Mouse (Mus musculus): ENCODE measurements around the gene Mbd4. TPM values are rescaled to one million over a fixed set of nuclear protein-coding genes. Genes with fewer than 3 reads are reported as not detected.
"Not testable (repeated sequence)": the region's sequence is repeated elsewhere in the genome, so short reads cannot be mapped to it uniquely, and the experiment has no call there.

Gene Mbd4
- polyA plus RNA-seq, 1 experiment from 2014 or later = 8.9 TPM

DNA sequence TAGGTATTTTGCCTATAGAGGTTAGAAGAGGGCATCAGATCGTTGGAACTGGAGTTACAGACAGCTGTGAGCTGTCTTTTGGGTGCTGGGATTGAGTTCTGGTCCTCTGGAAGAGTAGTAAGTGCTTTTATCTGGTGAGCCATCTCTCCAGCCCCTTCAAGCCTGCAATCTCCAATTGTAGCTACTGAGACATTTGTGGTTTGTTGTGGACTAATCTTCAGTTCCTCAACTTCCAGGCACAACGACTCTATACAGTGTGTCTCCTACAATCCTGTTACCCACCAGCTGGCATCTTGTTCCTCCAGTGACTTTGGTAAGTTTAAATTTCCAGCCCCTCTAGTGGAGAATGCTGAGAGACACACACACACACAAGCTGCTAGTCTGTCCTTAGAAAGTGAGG is 24.1 kb upstream of the Mbd4 start:
- Histone ChIP-seq H3K36me3 (ENCODE audit: control insufficient read depth, insufficient read depth, low read length) (peaks cover 14% of the 10 kb centered on the region; the same call in 1 of the 2 replicates), H3K9ac (ENCODE audit: low read depth, low read length) (no peak overlapping the region), H3K4me1 (ENCODE audit: control insufficient read depth, insufficient read depth, low read length) (no peaks in the 10 kb centered on the region), H3K4me2 (ENCODE audit: low read length) (no peak overlapping the region), H3K4me3 (ENCODE audit: low read depth, low read length) (no peak overlapping the region), H3K27me3 (ENCODE audit: control insufficient read depth, insufficient read depth, low read depth, low read length) (no peaks in the 10 kb centered on the region), H3K9me3 (replicated peaks; ENCODE audit: control insufficient read depth, low read length, poor library complexity, severe bottlenecking) (no peaks in the 10 kb centered on the region), H3K27ac (ENCODE audit: low read length) (no peak overlapping the region)
- no peak for ATAC-seq
- 93% methylated on average over 2 of the region's 2 CpGs for WGBS

GRCm38 (mm10) chr6:115871318-115871717 is 18.1 kb upstream of the Mbd4 start:
- H3K9ac ChIP-seq (ENCODE audit: low read depth, low read length); H3K27me3 ChIP-seq (ENCODE audit: control insufficient read depth, insufficient read depth, low read depth, low read length); H3K27ac ChIP-seq (ENCODE audit: low read length); H3K4me3 ChIP-seq (ENCODE audit: low read depth, low read length); ATAC-seq; H3K4me2 ChIP-seq (ENCODE audit: low read length); H3K9me3 ChIP-seq (replicated peaks; ENCODE audit: control insufficient read depth, low read length, poor library complexity, severe bottlenecking); H3K36me3 ChIP-seq (ENCODE audit: control insufficient read depth, insufficient read depth, low read length); H3K4me1 ChIP-seq (ENCODE audit: control insufficient read depth, insufficient read depth, low read length): not testable (repeated sequence)
- WGBS = no CpG with 5 or more reads among the region's 3 CpGs

GRCm38 (mm10) chr6:115867157-115867556 is 14.0 kb upstream of the Mbd4 start:
- not testable (repeated sequence) for H3K36me3 ChIP-seq (ENCODE audit: control insufficient read depth, insufficient read depth, low read length); H3K27me3 ChIP-seq (ENCODE audit: control insufficient read depth, insufficient read depth, low read depth, low read length); H3K9me3 ChIP-seq (replicated peaks; ENCODE audit: control insufficient read depth, low read length, poor library complexity, severe bottlenecking); H3K27ac ChIP-seq (ENCODE audit: low read length); ATAC-seq; H3K4me3 ChIP-seq (ENCODE audit: low read depth, low read length); H3K9ac ChIP-seq (ENCODE audit: low read depth, low read length); H3K4me1 ChIP-seq (ENCODE audit: control insufficient read depth, insufficient read depth, low read length); H3K4me2 ChIP-seq (ENCODE audit: low read length)
- no CpG with 5 or more reads among the region's 3 CpGs for WGBS

GRCm38 (mm10) chr6:115865246-115865645 is 12.1 kb upstream of the Mbd4 start:
- no peak overlapping the region for H3K27ac ChIP-seq (ENCODE audit: low read length)

GRCm38 (mm10) chr6:115863340-115863841 is 10.2 kb upstream of the Mbd4 start:
- no peak overlapping the region for H3K4me3 ChIP-seq (ENCODE audit: low read depth, low read length)
- no peak for ATAC-seq
- no peak overlapping the region for H3K27ac ChIP-seq (ENCODE audit: low read length)
- no peak overlapping the region for H3K4me2 ChIP-seq (ENCODE audit: low read length)
- H3K27me3 ChIP-seq (ENCODE audit: control insufficient read depth, insufficient read depth, low read depth, low read length) = no peaks in the 10 kb centered on the region
- no peaks in the 10 kb centered on the region for H3K9me3 ChIP-seq (replicated peaks; ENCODE audit: control insufficient read depth, low read length, poor library complexity, severe bottlenecking)
- H3K36me3 ChIP-seq (ENCODE audit: control insufficient read depth, insufficient read depth, low read length) = no peaks in the 10 kb centered on the region; the same call in 1 of the 2 replicates
- 74% methylated on average over 7 of the region's 7 CpGs for WGBS
- H3K9ac ChIP-seq (ENCODE audit: low read depth, low read length) = no peak overlapping the region
- no peaks in the 10 kb centered on the region for H3K4me1 ChIP-seq (ENCODE audit: control insufficient read depth, insufficient read depth, low read length)

More at GRCm38 (mm10) chr6:115865246-115865645, 12.1 kb upstream of the Mbd4 start:
- 95% methylated on average over 4 of the region's 4 CpGs for WGBS
- H3K9me3 ChIP-seq (replicated peaks; ENCODE audit: control insufficient read depth, low read length, poor library complexity, severe bottlenecking) = no peaks in the 10 kb centered on the region
- H3K9ac ChIP-seq (ENCODE audit: low read depth, low read length) = no peak overlapping the region
- no peaks in the 10 kb centered on the region for H3K27me3 ChIP-seq (ENCODE audit: control insufficient read depth, insufficient read depth, low read depth, low read length)
- H3K36me3 ChIP-seq (ENCODE audit: control insufficient read depth, insufficient read depth, low read length) = no peaks in the 10 kb centered on the region; the same call in 1 of the 2 replicates
- no peaks in the 10 kb centered on the region for H3K4me1 ChIP-seq (ENCODE audit: control insufficient read depth, insufficient read depth, low read length)
- ATAC-seq = no peak
- H3K4me3 ChIP-seq (ENCODE audit: low read depth, low read length) = no peak overlapping the region
- H3K4me2 ChIP-seq (ENCODE audit: low read length) = no peak overlapping the region

GRCm38 (mm10) chr6:115860027-115860556 is 6.9 kb upstream of the Mbd4 start:
- H3K4me1 ChIP-seq (ENCODE audit: control insufficient read depth, insufficient read depth, low read length) = peaks cover 2% of the 10 kb centered on the region
- no peaks in the 10 kb centered on the region for H3K27me3 ChIP-seq (ENCODE audit: control insufficient read depth, insufficient read depth, low read depth, low read length)
- no peaks in the 10 kb centered on the region; the same call in 1 of the 2 replicates for H3K36me3 ChIP-seq (ENCODE audit: control insufficient read depth, insufficient read depth, low read length)
- no peak overlapping the region for H3K9ac ChIP-seq (ENCODE audit: low read depth, low read length)
- ATAC-seq = no peak
- H3K27ac ChIP-seq (ENCODE audit: low read length) = no peak overlapping the region
- WGBS = 84% methylated on average over 7 of the region's 7 CpGs
- H3K4me3 ChIP-seq (ENCODE audit: low read depth, low read length) = no peak overlapping the region
- no peaks in the 10 kb centered on the region for H3K9me3 ChIP-seq (replicated peaks; ENCODE audit: control insufficient read depth, low read length, poor library complexity, severe bottlenecking)
- H3K4me2 ChIP-seq (ENCODE audit: low read length) = no peak overlapping the region

DNA sequence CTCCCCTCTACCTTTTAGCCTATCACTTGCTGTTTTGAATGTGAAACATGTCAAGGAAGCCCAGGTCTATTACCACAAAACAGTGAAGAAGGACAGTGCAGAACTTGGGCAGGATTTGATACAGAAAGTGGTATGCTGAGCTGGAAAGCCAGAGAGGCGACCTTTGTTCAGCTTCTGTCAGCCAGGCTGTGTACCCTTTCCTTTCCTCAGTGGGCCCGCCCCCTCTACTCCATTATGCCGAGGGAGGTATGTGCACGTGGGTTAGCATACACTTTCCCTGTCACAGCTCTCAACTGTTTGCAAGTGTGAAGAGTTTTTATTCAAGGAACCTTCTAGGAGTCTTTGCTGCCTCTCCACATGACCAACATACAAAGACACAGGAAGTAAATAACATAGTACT is 6.1 kb upstream of the Mbd4 start:
- H3K4me1 ChIP-seq (ENCODE audit: control insufficient read depth, insufficient read depth, low read length) = peaks cover 2% of the 10 kb centered on the region
- no peak overlapping the region for H3K4me3 ChIP-seq (ENCODE audit: low read depth, low read length)
- H3K9me3 ChIP-seq (replicated peaks; ENCODE audit: control insufficient read depth, low read length, poor library complexity, severe bottlenecking) = no peaks in the 10 kb centered on the region
- 66% methylated on average over 4 of the region's 4 CpGs for WGBS
- no peak overlapping the region for H3K27ac ChIP-seq (ENCODE audit: low read length)
- no peak for ATAC-seq
- H3K4me2 ChIP-seq (ENCODE audit: low read length) = no peak overlapping the region
- H3K27me3 ChIP-seq (ENCODE audit: control insufficient read depth, insufficient read depth, low read depth, low read length) = no peaks in the 10 kb centered on the region
- H3K36me3 ChIP-seq (ENCODE audit: control insufficient read depth, insufficient read depth, low read length) = no peaks in the 10 kb centered on the region; the same call in 1 of the 2 replicates
- no peak overlapping the region for H3K9ac ChIP-seq (ENCODE audit: low read depth, low read length)

DNA sequence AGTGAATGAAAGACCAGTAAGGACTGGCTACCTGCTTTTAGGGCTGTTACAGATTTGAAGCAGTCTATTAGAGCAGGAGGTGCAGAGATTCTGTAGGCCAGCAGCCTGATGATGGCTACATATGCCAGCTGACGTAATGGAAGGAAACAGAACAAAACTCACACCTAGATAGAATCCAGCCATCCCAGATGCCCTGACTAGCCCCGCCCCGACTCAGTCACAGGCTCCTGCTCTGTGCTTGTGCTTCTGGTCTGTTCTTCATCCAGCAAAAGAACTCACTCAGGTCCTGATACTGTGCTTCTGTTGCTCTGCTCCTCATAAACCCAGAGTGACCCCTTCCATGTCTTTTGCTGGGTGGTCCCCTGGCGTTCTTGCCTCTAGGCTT is 3.2 kb upstream of the Mbd4 start:
- Histone ChIP-seq H3K4me2 (ENCODE audit: low read length) (no peak overlapping the region), H3K27ac (ENCODE audit: low read length) (no peak overlapping the region), H3K27me3 (ENCODE audit: control insufficient read depth, insufficient read depth, low read depth, low read length) (no peaks in the 10 kb centered on the region), H3K9ac (ENCODE audit: low read depth, low read length) (no peak overlapping the region), H3K4me3 (ENCODE audit: low read depth, low read length) (no peak overlapping the region), H3K9me3 (replicated peaks; ENCODE audit: control insufficient read depth, low read length, poor library complexity, severe bottlenecking) (no peaks in the 10 kb centered on the region), H3K4me1 (ENCODE audit: control insufficient read depth, insufficient read depth, low read length) (peaks cover 11% of the 10 kb centered on the region), H3K36me3 (ENCODE audit: control insufficient read depth, insufficient read depth, low read length) (no peaks in the 10 kb centered on the region)
- ATAC-seq = no peak
- 76% methylated on average over 4 of the region's 4 CpGs for WGBS

- Histone ChIP-seq H3K9me3 (replicated peaks; ENCODE audit: control insufficient read depth, low read length, poor library complexity, severe bottlenecking) (no peaks in the 10 kb centered on the region), H3K36me3 (ENCODE audit: control insufficient read depth, insufficient read depth, low read length) (no peaks in the 10 kb centered on the region), H3K9ac (ENCODE audit: low read depth, low read length) (no peak overlapping the region), H3K4me1 (ENCODE audit: control insufficient read depth, insufficient read depth, low read length) (peaks cover 11% of the 10 kb centered on the region), H3K4me2 (ENCODE audit: low read length) (no peak overlapping the region), H3K27ac (ENCODE audit: low read length) (no peak overlapping the region), H3K4me3 (ENCODE audit: low read depth, low read length) (no peak overlapping the region), H3K27me3 (ENCODE audit: control insufficient read depth, insufficient read depth, low read depth, low read length) (no peaks in the 10 kb centered on the region)
- ATAC-seq = no peak
- 86% methylated on average over 3 of the region's 3 CpGs for WGBS
Measured at GRCm38 (mm10) chr6:115855733-115856360, 2.7 kb upstream of the Mbd4 start.
